Mouse (Mus musculus) retina, postnatal 7 days (tissue): ENCODE measurements at regions not wholly inside any gene's neighbourhood (a gene's known extent, or its start where the extent isn't known, plus 50 kb on each side); places are given as distances from the start of the nearest gene placed in this dataset.
"Not testable (repeated sequence)": the region's sequence is repeated elsewhere in the genome, so short reads cannot be mapped to it uniquely, and the experiment has no call there.

Experiments
- DNase-seq: peaks from one replicate; pipeline ENCODE4 v3.0.0-alpha.2; 2012; ENCODE audit warnings: low read depth, low spot score

DNA sequence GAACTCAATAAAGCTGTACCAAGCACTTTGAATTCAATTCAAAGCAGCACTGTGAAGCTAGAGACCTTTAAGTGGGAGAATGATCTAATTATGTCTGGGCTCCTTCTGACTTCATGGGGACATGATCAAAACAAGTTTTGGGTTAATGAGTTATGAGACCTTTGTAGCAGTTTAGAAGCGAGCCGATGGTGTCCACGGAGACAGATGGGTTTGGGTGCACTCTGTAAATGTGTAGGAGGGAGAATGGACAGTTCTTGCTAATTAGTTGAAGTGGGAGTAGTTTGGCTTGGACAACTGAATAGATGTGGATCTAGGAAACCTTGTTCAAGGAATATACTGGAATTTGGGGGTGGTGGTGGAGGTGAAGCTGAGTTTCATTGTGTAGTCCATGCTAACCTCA, 186.3 kb upstream of the Cldn34b3 start:
- DNase-seq = no peak

- no peak for DNase-seq
These were observed 181.4 kb upstream of the Cldn34b3 start for GRCm38 (mm10) chrX:76082670-76083069.

DNA sequence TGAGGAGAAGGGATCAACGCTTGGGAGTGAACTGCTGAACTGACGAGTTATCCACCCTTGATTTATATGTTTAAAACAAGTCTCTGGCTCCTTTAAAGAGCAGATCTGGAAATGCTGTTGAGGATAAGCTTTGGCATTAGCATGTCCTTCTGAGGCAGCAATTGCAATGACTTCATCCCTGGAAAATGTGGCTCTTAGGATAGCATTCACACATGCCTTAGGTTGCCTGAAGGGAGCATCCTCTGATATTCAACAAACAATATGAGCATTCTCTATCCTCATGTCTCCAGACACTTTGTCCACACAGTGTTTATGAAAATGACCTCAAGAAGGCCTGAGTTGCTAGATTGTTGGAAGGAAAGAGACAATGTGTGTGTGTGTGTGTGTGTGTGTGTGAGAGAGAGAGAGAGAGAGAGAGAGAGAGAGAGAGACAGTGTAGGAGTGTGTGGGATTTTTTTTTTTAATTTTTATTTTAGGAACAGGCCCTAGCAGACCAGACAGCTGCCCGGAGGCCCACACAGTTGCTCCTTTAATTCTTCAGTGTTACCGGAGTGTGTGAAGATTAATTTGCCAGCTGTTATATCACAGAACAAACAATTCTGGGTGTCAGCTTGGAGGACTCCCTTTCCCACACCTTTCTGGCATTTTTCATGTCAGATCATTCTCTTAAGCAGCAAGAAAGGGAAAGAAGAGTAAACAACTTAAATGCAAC, 153.2 kb upstream of the Cldn34b3 start:
- no peak for DNase-seq

DNA sequence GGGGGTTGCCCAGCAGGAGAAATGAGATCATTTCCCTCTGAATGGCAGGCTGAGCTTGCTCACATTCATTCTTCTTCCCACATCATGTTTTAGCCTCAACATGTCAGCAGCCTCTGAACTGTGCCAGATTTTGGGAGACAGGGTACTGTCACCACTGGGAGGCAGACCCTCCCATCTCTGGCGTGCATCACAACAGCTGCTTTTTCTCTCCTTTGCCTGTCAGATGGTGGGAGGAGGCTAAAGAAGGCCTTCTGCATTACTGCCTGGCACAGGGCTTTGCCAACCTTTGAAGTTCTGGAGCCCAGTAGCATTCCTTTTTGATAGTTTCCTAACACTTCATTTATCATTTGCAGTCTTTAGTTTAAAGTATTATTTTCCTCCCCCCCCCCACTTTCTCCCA, 148.0 kb upstream of the Cldn34b3 start:
- no peak for DNase-seq

DNA sequence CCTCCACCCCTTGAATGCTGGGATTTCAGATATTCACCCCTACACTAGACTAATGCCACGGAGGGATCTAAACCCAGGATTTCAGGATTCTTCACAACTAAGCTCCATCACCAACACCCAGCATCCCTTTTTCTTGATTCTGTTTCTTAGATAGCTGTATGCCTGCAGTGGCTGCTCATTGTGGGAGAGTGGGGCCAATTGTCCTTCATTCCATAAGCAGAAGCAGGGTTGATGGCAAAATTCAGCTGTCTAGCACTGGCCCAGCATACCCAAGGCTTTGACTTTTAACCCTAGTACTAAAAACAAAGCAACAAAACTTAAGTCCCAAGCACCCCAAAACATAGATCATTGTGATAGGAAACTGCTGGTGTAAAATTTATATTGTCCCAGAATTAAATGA, 147.5 kb upstream of the Cldn34b3 start:
- no peak for DNase-seq

DNA sequence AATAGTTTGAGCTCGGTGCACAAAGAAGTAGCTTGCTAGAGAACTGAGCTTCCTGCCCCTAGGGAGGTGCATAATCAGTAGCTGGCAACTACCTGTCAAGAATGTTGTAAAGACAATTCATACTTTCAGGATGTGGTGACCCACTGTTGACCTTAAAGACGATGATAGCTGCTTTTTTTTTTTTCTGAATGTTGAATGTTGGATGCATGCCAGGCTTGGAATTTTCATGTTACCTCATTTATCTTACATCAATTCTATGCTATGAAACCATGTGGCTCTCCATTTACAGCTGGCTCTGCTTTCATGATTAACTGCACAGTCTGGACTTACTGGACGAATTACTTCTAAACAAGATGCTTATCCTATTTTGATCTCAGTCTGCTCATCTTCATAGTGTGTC, 143.2 kb upstream of the Cldn34b3 start:
- DNase-seq = no peak

DNA sequence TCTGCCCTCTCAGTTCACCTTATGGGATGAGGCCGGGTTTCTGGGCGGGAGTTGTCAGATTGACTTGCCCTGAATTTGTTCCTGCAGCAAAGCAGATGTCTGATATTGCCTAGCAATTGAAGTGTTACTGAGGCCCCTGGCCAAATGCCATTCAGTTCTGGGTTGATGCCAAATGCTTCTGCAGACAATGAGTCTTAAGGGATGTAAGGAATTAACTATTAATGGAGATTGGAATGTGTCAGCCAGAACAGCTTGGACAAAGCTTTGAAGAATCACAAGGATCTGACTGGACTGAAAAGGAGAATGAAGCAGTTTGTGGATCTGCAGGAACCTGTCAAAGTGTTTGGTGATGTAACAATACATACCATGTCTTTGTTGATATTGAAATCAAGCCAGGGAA, 140.7 kb upstream of the Cldn34b3 start:
- DNase-seq = peak; percentile 0

DNA sequence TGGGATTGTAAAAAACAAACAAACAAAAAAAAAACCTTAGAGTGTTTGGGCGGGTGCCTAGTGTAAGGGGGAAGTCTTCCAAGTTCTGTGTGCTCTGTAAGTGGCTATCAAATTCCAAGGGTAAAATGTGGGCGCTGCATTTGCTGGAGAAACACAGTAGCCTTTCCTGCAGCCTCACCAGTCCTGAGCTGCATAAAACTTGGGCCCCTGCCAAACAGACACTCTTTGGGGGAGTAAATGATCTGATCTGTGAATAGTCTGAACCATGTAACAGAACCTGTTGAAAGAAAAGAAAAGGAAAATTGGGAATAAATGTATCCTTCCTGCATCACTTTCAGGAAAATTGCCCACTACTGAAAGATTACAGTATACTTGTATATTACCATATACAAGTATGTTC, 126.4 kb upstream of the Cldn34b3 start:
- no peak for DNase-seq

GRCm38 (mm10) chrX:76141022-76141421, 123.1 kb upstream of the Cldn34b3 start:
- no peak for DNase-seq

DNA sequence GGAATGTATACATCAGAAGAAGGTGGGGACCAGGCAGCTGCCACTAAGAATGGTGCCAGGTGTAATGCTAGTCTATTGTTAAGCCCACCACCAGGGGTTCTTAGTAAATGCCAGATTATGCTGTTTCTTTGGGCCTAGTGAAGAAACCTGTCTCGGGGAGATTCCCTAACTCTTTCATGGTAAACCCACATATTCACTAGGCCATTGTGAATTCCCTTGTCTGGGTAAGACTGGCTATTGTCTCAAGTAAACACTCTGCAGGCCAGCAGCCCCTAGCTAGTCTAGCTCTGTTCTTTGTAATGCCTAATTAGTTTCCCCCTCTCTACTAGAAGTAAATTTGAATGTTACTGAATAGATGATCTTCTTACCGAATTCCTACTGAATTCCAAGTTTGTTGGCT, 89.3 kb upstream of the Cldn34b3 start:
- not testable (repeated sequence) for DNase-seq

- DNase-seq = no peak
These were observed 82.5 kb upstream of the Cldn34b3 start for GRCm38 (mm10) chrX:76181446-76182148.

GRCm38 (mm10) chrX:76200607-76201006, 63.5 kb upstream of the Cldn34b3 start:
- no peak for DNase-seq

DNA sequence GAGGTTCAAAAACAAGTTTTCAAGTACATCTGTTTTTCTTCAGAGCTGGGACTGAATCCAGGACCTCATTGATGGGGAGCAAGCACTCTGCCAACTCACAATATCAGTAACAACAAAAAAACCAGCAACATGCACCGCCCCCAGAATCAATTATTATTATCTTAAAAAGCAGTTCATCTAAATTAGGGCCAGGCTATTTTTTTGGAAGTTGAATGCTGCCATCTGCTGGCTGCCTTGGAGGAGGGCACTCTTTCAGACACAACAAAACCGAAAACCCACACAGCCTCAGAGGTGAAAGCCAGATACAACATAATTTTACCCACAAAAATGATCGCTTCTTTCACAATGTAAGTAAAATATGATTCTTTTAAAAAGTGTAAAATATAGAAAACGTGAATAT, 62.7 kb upstream of the Cldn34b3 start:
- DNase-seq = peak; percentile 2
